21 mouse cellular contexts compared by ENCODE assay signal in the genomic region with DNA sequence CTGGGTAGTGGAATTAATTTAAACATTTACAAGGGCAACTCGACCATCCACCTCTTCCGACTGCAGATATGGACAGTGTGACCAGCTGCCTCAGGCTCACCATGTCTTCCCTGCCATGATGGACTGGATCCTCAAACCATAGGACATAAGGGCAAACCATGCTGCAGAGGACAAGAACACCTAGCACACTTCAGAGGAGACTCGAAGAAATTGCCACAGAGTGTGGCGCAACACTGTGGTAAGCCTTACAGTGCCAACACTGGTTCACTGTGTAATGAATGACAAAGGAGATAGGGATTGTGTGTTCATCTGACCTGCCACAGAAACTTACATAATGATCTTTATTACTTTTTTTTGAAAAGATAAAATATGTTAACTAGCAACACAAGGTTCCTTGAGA.
DNase-seq lines count a peak whose midpoint lies in the region; ATAC-seq and TF ChIP-seq lines count a peak whose summit lies in the region.
"Had no signal": no experiment of that assay in that cellular context is flagged by ENCODE, and none has a peak within 500 bp of the region (broad histone marks: within the 10 kb centered on the region; RNA-seq: fewer than 3 reads in every experiment).

No protein-coding gene starts in this region.

- WGBS in heart, embryonic 13.5 days = 74% methylated on average over 4 of the region's 4 CpGs
- WGBS in liver, postnatal 0 days (ENCODE audit: insufficient replicate concordance) = 64% methylated on average over 4 of the region's 4 CpGs
- 63% methylated on average over 4 of the region's 4 CpGs for WGBS in liver, embryonic 12.5 days (ENCODE audit: insufficient replicate concordance)

- no peak for ATAC-seq in heart, embryonic 13.5 days (ENCODE audit: extremely low read depth, insufficient number of reproducible peaks, low FRiP score, low TSS enrichment)
- ATAC-seq in liver, postnatal 0 days = no peak
- ATAC-seq in liver, embryonic 12.5 days = no peak
- peak; percentile 92 for ATAC-seq in megakaryocyte progenitor cell, adult 5-6 weeks (replicated peaks; ENCODE audit: poor library complexity)
- ATAC-seq: forebrain, embryonic 16.5 days; hindbrain, embryonic 16.5 days; intestine, embryonic 16.5 days; lung, postnatal 0 days; Patski had no signal

- H3K9ac ChIP-seq in heart, embryonic 13.5 days = peak overlapping the region; percentile 58; the same call in 1 of the 2 replicates
- no peak overlapping the region for H3K9ac ChIP-seq in liver, postnatal 0 days (replicated peaks)
- no peak overlapping the region for H3K9ac ChIP-seq in liver, embryonic 12.5 days
- H3K9ac ChIP-seq: embryonic facial prominence, embryonic 13.5 days; liver, embryonic 13.5 days; neural tube, embryonic 13.5 days had no signal

- H3K4me3 ChIP-seq in heart, embryonic 13.5 days = no peak overlapping the region
- no peak overlapping the region for H3K4me3 ChIP-seq in liver, postnatal 0 days (ENCODE audit: low read depth, low read length)
- H3K4me3 ChIP-seq in liver, embryonic 12.5 days = no peak overlapping the region
- H3K4me3 ChIP-seq: embryonic facial prominence, embryonic 13.5 days; liver, embryonic 13.5 days; megakaryocyte, embryonic 14.5 days; neural tube, embryonic 13.5 days had no signal

- DNase-seq in heart, postnatal 14 days = no peak
- DNase-seq in liver, postnatal 0 days = peak; percentile 47
- peak; percentile 24 for DNase-seq in c-Kit-positive CD71-negative TER-119-negative erythroid progenitor cells, embryonic 14.5 days (ENCODE audit: low read depth)
- no peak for DNase-seq in ovary, postnatal 14 days (ENCODE audit: low spot score)
- DNase-seq: cerebellum, adult 9-11 months; gastrocnemius, postnatal 25 days; kidney, postnatal 4 days; liver, embryonic 13.5 days; midbrain, embryonic 14.5 days; thymus, postnatal 14 days had no signal

- TF ChIP-seq EP300 in liver, postnatal 0 days (IDR thresholded peaks at IDR 0.05; ENCODE audit: low read depth) = no peak

- H3K36me3 ChIP-seq in heart, embryonic 13.5 days = no peaks in the 10 kb centered on the region
- H3K36me3 ChIP-seq in liver, postnatal 0 days (replicated peaks; ENCODE audit: insufficient read depth, low read length) = no peaks in the 10 kb centered on the region
- H3K36me3 ChIP-seq in liver, embryonic 12.5 days = no peaks in the 10 kb centered on the region
- H3K36me3 ChIP-seq: embryonic facial prominence, embryonic 13.5 days; liver, embryonic 13.5 days; neural tube, embryonic 13.5 days had no signal

- H3K9me3 ChIP-seq in heart, embryonic 13.5 days = no peaks in the 10 kb centered on the region
- H3K9me3 ChIP-seq in liver, postnatal 0 days (ENCODE audit: low read length) = no peaks in the 10 kb centered on the region
- H3K9me3 ChIP-seq in liver, embryonic 12.5 days (replicated peaks) = no peaks in the 10 kb centered on the region
- H3K9me3 ChIP-seq: embryonic facial prominence, embryonic 13.5 days; liver, embryonic 13.5 days; neural tube, embryonic 13.5 days had no signal

- H3K4me2 ChIP-seq in heart, embryonic 13.5 days = 0 out of 2 replicates have a peak overlapping the region, but pooled peaks have one; percentile 40
- no peak overlapping the region for H3K4me2 ChIP-seq in liver, postnatal 0 days (ENCODE audit: low read depth, low read length)
- no peak overlapping the region for H3K4me2 ChIP-seq in liver, embryonic 12.5 days
- H3K4me2 ChIP-seq: embryonic facial prominence, embryonic 13.5 days; liver, embryonic 13.5 days; neural tube, embryonic 13.5 days had no signal

- H3K27me3 ChIP-seq in heart, embryonic 13.5 days (replicated peaks) = no peaks in the 10 kb centered on the region
- H3K27me3 ChIP-seq in liver, postnatal 0 days (ENCODE audit: insufficient read depth, low read length) = no peaks in the 10 kb centered on the region
- no peaks in the 10 kb centered on the region for H3K27me3 ChIP-seq in liver, embryonic 12.5 days (replicated peaks)
- H3K27me3 ChIP-seq: embryonic facial prominence, embryonic 13.5 days; liver, embryonic 13.5 days; megakaryocyte, embryonic 14.5 days; neural tube, embryonic 13.5 days; Patski had no signal

- peak overlapping the region; percentile 93 for H3K27ac ChIP-seq in heart, embryonic 13.5 days (replicated peaks)
- H3K27ac ChIP-seq in liver, postnatal 0 days (ENCODE audit: low read depth) = no peak overlapping the region
- H3K27ac ChIP-seq in liver, embryonic 12.5 days = no peak overlapping the region
- H3K27ac ChIP-seq: embryonic facial prominence, embryonic 13.5 days; liver, embryonic 13.5 days; neural tube, embryonic 13.5 days had no signal

- peaks cover 78% of the 10 kb centered on the region for H3K4me1 ChIP-seq in heart, embryonic 13.5 days
- no peaks in the 10 kb centered on the region for H3K4me1 ChIP-seq in liver, postnatal 0 days (ENCODE audit: insufficient read depth)
- no peaks in the 10 kb centered on the region for H3K4me1 ChIP-seq in liver, embryonic 12.5 days
- H3K4me1 ChIP-seq: embryonic facial prominence, embryonic 13.5 days; liver, embryonic 13.5 days; megakaryocyte, embryonic 14.5 days; neural tube, embryonic 13.5 days had no signal

- intact Hi-C loops in heart, postnatal 14 days (cut with DNase I) = no loop called here

- no peak for TF ChIP-seq CTCF in liver, postnatal 0 days (IDR thresholded peaks at IDR 0.05; ENCODE audit: low read depth)

Comparison
In these comparisons a context has a peak if more than half of its experiments do, and no peak if none do; other contexts are left out.
1. DNase-seq: peak in liver, postnatal 0 days (single experiment) and c-Kit-positive CD71-negative TER-119-negative erythroid progenitor cells, embryonic 14.5 days (single experiment); none in heart, postnatal 14 days (0 of 2) and ovary, postnatal 14 days (single experiment).